Mouse (Mus musculus): ENCODE measurements at regions not wholly inside any gene's neighbourhood (a gene's known extent, or its start where the extent isn't known, plus 50 kb on each side); places are given as distances from the start of the nearest gene placed in this dataset.

GRCm38 (mm10) chr15:86566111-86566510 is 351.9 kb downstream of the Tbc1d22a start:
- no peak overlapping the region for H3K4me2 ChIP-seq (ENCODE audit: low read length)
- H3K4me1 ChIP-seq (replicated peaks; ENCODE audit: control insufficient read depth, insufficient read depth, low read length) = no peaks in the 10 kb centered on the region
- no peak overlapping the region for H3K4me3 ChIP-seq (replicated peaks; ENCODE audit: low read length)
- no peak overlapping the region for H3K9ac ChIP-seq (replicated peaks; ENCODE audit: low read depth, low read length)
- no peaks in the 10 kb centered on the region for H3K9me3 ChIP-seq (ENCODE audit: control insufficient read depth, low read length)
- H3K27me3 ChIP-seq (replicated peaks; ENCODE audit: control insufficient read depth, insufficient read depth, low read length) = no peaks in the 10 kb centered on the region
- H3K27ac ChIP-seq (ENCODE audit: low read length) = no peak overlapping the region
- 76% methylated on average over 3 of the region's 3 CpGs for WGBS
- no peak for ATAC-seq
- no peaks in the 10 kb centered on the region for H3K36me3 ChIP-seq (ENCODE audit: control insufficient read depth, insufficient read depth)

GRCm38 (mm10) chr15:86574311-86574710 is 360.1 kb downstream of the Tbc1d22a start:
- H3K4me2 ChIP-seq (ENCODE audit: low read length) = no peak overlapping the region

GRCm38 (mm10) chr15:86576666-86577065 is 362.4 kb downstream of the Tbc1d22a start:
- Histone ChIP-seq H3K27ac (ENCODE audit: low read length) (no peak overlapping the region), H3K4me1 (replicated peaks; ENCODE audit: control insufficient read depth, insufficient read depth, low read length) (no peaks in the 10 kb centered on the region), H3K36me3 (ENCODE audit: control insufficient read depth, insufficient read depth) (no peaks in the 10 kb centered on the region), H3K4me3 (replicated peaks; ENCODE audit: low read length) (no peak overlapping the region), H3K27me3 (replicated peaks; ENCODE audit: control insufficient read depth, insufficient read depth, low read length) (no peaks in the 10 kb centered on the region), H3K9ac (replicated peaks; ENCODE audit: low read depth, low read length) (no peak overlapping the region), H3K4me2 (ENCODE audit: low read length) (no peak overlapping the region), H3K9me3 (ENCODE audit: control insufficient read depth, low read length) (no peaks in the 10 kb centered on the region)
- 74% methylated on average over 5 of the region's 5 CpGs for WGBS
- no peak for ATAC-seq

More at GRCm38 (mm10) chr15:86574311-86574710, 360.1 kb downstream of the Tbc1d22a start:
- no peak for ATAC-seq
- Histone ChIP-seq H3K4me3 (replicated peaks; ENCODE audit: low read length) (no peak overlapping the region), H3K27ac (ENCODE audit: low read length) (no peak overlapping the region), H3K36me3 (ENCODE audit: control insufficient read depth, insufficient read depth) (no peaks in the 10 kb centered on the region), H3K27me3 (replicated peaks; ENCODE audit: control insufficient read depth, insufficient read depth, low read length) (no peaks in the 10 kb centered on the region), H3K9me3 (ENCODE audit: control insufficient read depth, low read length) (no peaks in the 10 kb centered on the region), H3K4me1 (replicated peaks; ENCODE audit: control insufficient read depth, insufficient read depth, low read length) (no peaks in the 10 kb centered on the region), H3K9ac (replicated peaks; ENCODE audit: low read depth, low read length) (no peak overlapping the region)
- 14% methylated on average over 5 of the region's 5 CpGs for WGBS

- Histone ChIP-seq H3K9me3 (ENCODE audit: control insufficient read depth, low read length) (no peaks in the 10 kb centered on the region), H3K9ac (replicated peaks; ENCODE audit: low read depth, low read length) (no peak overlapping the region), H3K27ac (ENCODE audit: low read length) (no peak overlapping the region), H3K27me3 (replicated peaks; ENCODE audit: control insufficient read depth, insufficient read depth, low read length) (no peaks in the 10 kb centered on the region), H3K36me3 (ENCODE audit: control insufficient read depth, insufficient read depth) (no peaks in the 10 kb centered on the region), H3K4me1 (replicated peaks; ENCODE audit: control insufficient read depth, insufficient read depth, low read length) (no peaks in the 10 kb centered on the region), H3K4me2 (ENCODE audit: low read length) (no peak overlapping the region), H3K4me3 (replicated peaks; ENCODE audit: low read length) (no peak overlapping the region)
- no peak for ATAC-seq
- WGBS = 72% methylated on average over 16 of the region's 16 CpGs
Observed at GRCm38 (mm10) chr15:86578689-86579088, 364.4 kb downstream of the Tbc1d22a start.

- Histone ChIP-seq H3K36me3 (ENCODE audit: control insufficient read depth, insufficient read depth) (no peaks in the 10 kb centered on the region), H3K4me2 (ENCODE audit: low read length) (no peak overlapping the region), H3K4me3 (replicated peaks; ENCODE audit: low read length) (no peak overlapping the region), H3K9me3 (ENCODE audit: control insufficient read depth, low read length) (no peaks in the 10 kb centered on the region), H3K27me3 (replicated peaks; ENCODE audit: control insufficient read depth, insufficient read depth, low read length) (no peaks in the 10 kb centered on the region), H3K9ac (replicated peaks; ENCODE audit: low read depth, low read length) (no peak overlapping the region), H3K27ac (ENCODE audit: low read length) (no peak overlapping the region), H3K4me1 (replicated peaks; ENCODE audit: control insufficient read depth, insufficient read depth, low read length) (no peaks in the 10 kb centered on the region)
- no peak for ATAC-seq
- WGBS = 83% methylated on average over 7 of the region's 7 CpGs
Observed at GRCm38 (mm10) chr15:86582240-86583090, 368.2 kb downstream of the Tbc1d22a start.

- no peaks in the 10 kb centered on the region for H3K27me3 ChIP-seq (replicated peaks; ENCODE audit: control insufficient read depth, insufficient read depth, low read length)
- no peak overlapping the region for H3K9ac ChIP-seq (replicated peaks; ENCODE audit: low read depth, low read length)
- WGBS = 80% methylated on average over 4 of the region's 4 CpGs
- H3K4me2 ChIP-seq (ENCODE audit: low read length) = no peak overlapping the region
- H3K9me3 ChIP-seq (ENCODE audit: control insufficient read depth, low read length) = no peaks in the 10 kb centered on the region
- no peak overlapping the region for H3K4me3 ChIP-seq (replicated peaks; ENCODE audit: low read length)
- H3K4me1 ChIP-seq (replicated peaks; ENCODE audit: control insufficient read depth, insufficient read depth, low read length) = no peaks in the 10 kb centered on the region
- no peak overlapping the region for H3K27ac ChIP-seq (ENCODE audit: low read length)
- no peak for ATAC-seq
- no peaks in the 10 kb centered on the region for H3K36me3 ChIP-seq (ENCODE audit: control insufficient read depth, insufficient read depth)
Observed at GRCm38 (mm10) chr15:86585716-86586115, 371.5 kb downstream of the Tbc1d22a start.

GRCm38 (mm10) chr15:86587209-86587608 is 372.9 kb downstream of the Tbc1d22a start:
- no peak overlapping the region for H3K4me2 ChIP-seq (ENCODE audit: low read length)
- H3K9me3 ChIP-seq (ENCODE audit: control insufficient read depth, low read length) = no peaks in the 10 kb centered on the region
- H3K4me3 ChIP-seq (replicated peaks; ENCODE audit: low read length) = no peak overlapping the region
- H3K36me3 ChIP-seq (ENCODE audit: control insufficient read depth, insufficient read depth) = no peaks in the 10 kb centered on the region
- ATAC-seq = no peak
- 84% methylated on average over 6 of the region's 6 CpGs for WGBS
- no peak overlapping the region for H3K9ac ChIP-seq (replicated peaks; ENCODE audit: low read depth, low read length)
- no peaks in the 10 kb centered on the region for H3K27me3 ChIP-seq (replicated peaks; ENCODE audit: control insufficient read depth, insufficient read depth, low read length)
- no peaks in the 10 kb centered on the region for H3K4me1 ChIP-seq (replicated peaks; ENCODE audit: control insufficient read depth, insufficient read depth, low read length)
- H3K27ac ChIP-seq (ENCODE audit: low read length) = no peak overlapping the region

- no peak overlapping the region for H3K4me3 ChIP-seq (replicated peaks; ENCODE audit: low read length)
- H3K27ac ChIP-seq (ENCODE audit: low read length) = no peak overlapping the region
- H3K4me2 ChIP-seq (ENCODE audit: low read length) = no peak overlapping the region
- 76% methylated on average over 7 of the region's 7 CpGs for WGBS
- H3K27me3 ChIP-seq (replicated peaks; ENCODE audit: control insufficient read depth, insufficient read depth, low read length) = no peaks in the 10 kb centered on the region
- no peaks in the 10 kb centered on the region for H3K36me3 ChIP-seq (ENCODE audit: control insufficient read depth, insufficient read depth)
- no peaks in the 10 kb centered on the region for H3K9me3 ChIP-seq (ENCODE audit: control insufficient read depth, low read length)
- no peaks in the 10 kb centered on the region for H3K4me1 ChIP-seq (replicated peaks; ENCODE audit: control insufficient read depth, insufficient read depth, low read length)
- no peak for ATAC-seq
- H3K9ac ChIP-seq (replicated peaks; ENCODE audit: low read depth, low read length) = no peak overlapping the region
Observed at GRCm38 (mm10) chr15:86590033-86590432, 375.8 kb downstream of the Tbc1d22a start.

GRCm38 (mm10) chr15:86590896-86591295 is 376.6 kb downstream of the Tbc1d22a start:
- no peak for ATAC-seq
- Histone ChIP-seq H3K4me2 (ENCODE audit: low read length) (no peak overlapping the region), H3K36me3 (ENCODE audit: control insufficient read depth, insufficient read depth) (no peaks in the 10 kb centered on the region), H3K9ac (replicated peaks; ENCODE audit: low read depth, low read length) (no peak overlapping the region), H3K4me1 (replicated peaks; ENCODE audit: control insufficient read depth, insufficient read depth, low read length) (no peaks in the 10 kb centered on the region), H3K4me3 (replicated peaks; ENCODE audit: low read length) (no peak overlapping the region), H3K9me3 (ENCODE audit: control insufficient read depth, low read length) (no peaks in the 10 kb centered on the region), H3K27ac (ENCODE audit: low read length) (no peak overlapping the region), H3K27me3 (replicated peaks; ENCODE audit: control insufficient read depth, insufficient read depth, low read length) (no peaks in the 10 kb centered on the region)
- WGBS = 82% methylated on average over 5 of the region's 5 CpGs

Data from forebrain, embryonic 16.5 days (tissue).